Mouse (Mus musculus) MEL (cell line): ENCODE measurements around the gene Col18a1. TPM values are rescaled to one million over a fixed set of nuclear protein-coding genes. Genes with fewer than 3 reads are reported as not detected.

Experiments used
- DNase-seq: peaks from one replicate; pipeline ENCODE4 v3.0.0; 2011; ENCODE audit warnings: low read depth, low spot score
- H3K27ac ChIP-seq: 2 replicates; pipeline ENCODE4 v1.5.1; 2012; ENCODE audit warnings: low read depth, mild to moderate bottlenecking, control low read depth, low read length, moderate library complexity; ENCODE audit not compliant: control insufficient read depth
- H3K27me3 ChIP-seq, 2 experiments: fragments of 150-350 bp in 1 of 2; sonication (generic) in 1 of 2; 2 replicates each; pipeline ENCODE4 v1.6.1; 2012; ENCODE audit warnings: low read length in 2 of 2, mild to moderate bottlenecking in 2 of 2, improper control_type of control experiment in 1 of 2, moderate library complexity in 1 of 2; ENCODE audit not compliant: insufficient read depth in 2 of 2, control insufficient read depth in 1 of 2
- H3K36me3 ChIP-seq, 2 experiments: 2 replicates each; pipeline ENCODE4 v1.6.1; 2012 to 2014; ENCODE audit warnings: low read length in 2 of 2, improper control_type of control experiment in 1 of 2, inconsistent platforms in 1 of 2, mild to moderate bottlenecking in 1 of 2; ENCODE audit not compliant: insufficient read depth in 2 of 2, control insufficient read depth in 1 of 2
- H3K4me1 ChIP-seq, 2 experiments: fragments of 150-350 bp in 1 of 2; sonication (generic) in 1 of 2; 2 replicates each; pipeline ENCODE4 v1.6.1; 2012; ENCODE audit warnings: low read length in 2 of 2, improper control_type of control experiment in 1 of 2, mild to moderate bottlenecking in 1 of 2; ENCODE audit not compliant: insufficient read depth in 2 of 2, control insufficient read depth in 1 of 2
- H3K4me3 ChIP-seq, 2 experiments: fragments of 150-350 bp in 1 of 2; sonication (generic) in 1 of 2; 2 replicates each; pipeline ENCODE4 v1.5.1; 2012; ENCODE audit warnings: low read depth in 2 of 2, low read length in 2 of 2, mild to moderate bottlenecking in 2 of 2, moderate library complexity in 2 of 2, control low read depth in 1 of 2, improper control_type of control experiment in 1 of 2; ENCODE audit not compliant: control insufficient read depth in 1 of 2, insufficient read depth in 1 of 2
- H3K79me2 ChIP-seq: 2 replicates; pipeline ENCODE4 v1.6.1; 2012; ENCODE audit warnings: mild to moderate bottlenecking, low read length, moderate library complexity; ENCODE audit not compliant: control insufficient read depth, poor library complexity, insufficient read depth
- H3K9ac ChIP-seq: 2 replicates; pipeline ENCODE4 v1.6.1; 2012; ENCODE audit warnings: low read depth, mild to moderate bottlenecking, control low read depth, low read length, moderate library complexity; ENCODE audit not compliant: control insufficient read depth, poor library complexity, severe bottlenecking
- H3K9me3 ChIP-seq: fragments of 150-350 bp; sonication (generic); replicated peaks from 2 replicates; pipeline ENCODE4 v1.6.1; 2012; ENCODE audit warnings: mild to moderate bottlenecking, low read length, improper control_type of control experiment, moderate library complexity; ENCODE audit not compliant: insufficient read depth
- BHLHE40 ChIP-seq: IDR thresholded peaks from 2 replicates; pipeline ENCODE4 v1.6.1; 2012; ENCODE audit warnings: low read depth, mild to moderate bottlenecking, inconsistent platforms, low read length, improper control_type of control experiment, borderline replicate concordance
- CHD1 ChIP-seq: IDR thresholded peaks from 2 replicates; pipeline ENCODE4 v1.6.1; 2012; ENCODE audit warnings: low read depth, mild to moderate bottlenecking, inconsistent platforms, low read length, improper control_type of control experiment
- CTCF ChIP-seq, 3 experiments: IDR thresholded peaks in 2 of 3; conservative IDR thresholded peaks in 1 of 3; 2 replicates each; pipeline ENCODE4 v1.5.1; 2011 to 2012; ENCODE audit warnings: low read length in 3 of 3, low read depth in 2 of 3, mild to moderate bottlenecking in 2 of 3, improper control_type of control experiment in 1 of 3, inconsistent platforms in 1 of 3, mixed read lengths in 1 of 3, moderate library complexity in 1 of 3; ENCODE audit not compliant: control insufficient read depth in 1 of 3, insufficient read depth in 1 of 3, poor library complexity in 1 of 3, severe bottlenecking in 1 of 3
- E2F4 ChIP-seq: IDR thresholded peaks from 2 replicates; pipeline ENCODE4 v1.6.1; 2011; ENCODE audit warnings: low read depth, low read length, improper control_type of control experiment, borderline replicate concordance
- EP300 ChIP-seq, 2 experiments: IDR thresholded peaks; 2 replicates each; pipeline ENCODE4 v1.6.1; 2011; ENCODE audit warnings: improper control_type of control experiment in 2 of 2, low read length in 2 of 2, low read depth in 1 of 2, mild to moderate bottlenecking in 1 of 2
- GABPA ChIP-seq: IDR thresholded peaks from 2 replicates; pipeline ENCODE4 v1.6.1; 2012; ENCODE audit warnings: low read depth, mild to moderate bottlenecking, inconsistent platforms, low read length, improper control_type of control experiment, moderate library complexity
- GATA1 ChIP-seq: IDR thresholded peaks from 2 replicates; pipeline ENCODE4 v1.6.1; 2011; ENCODE audit warnings: low read depth, low read length, improper control_type of control experiment
- MAX ChIP-seq: IDR thresholded peaks from 2 replicates; pipeline ENCODE4 v1.6.1; 2011; ENCODE audit warnings: low read length, improper control_type of control experiment
- MEF2A ChIP-seq: IDR thresholded peaks from 2 replicates; pipeline ENCODE4 v1.6.1; 2014; ENCODE audit warnings: low read depth, mild to moderate bottlenecking, inconsistent platforms, low read length, improper control_type of control experiment; ENCODE audit not compliant: poor library complexity, insufficient replicate concordance, severe bottlenecking; ENCODE audit errors: extremely low read depth
- NELFE ChIP-seq: IDR thresholded peaks from 2 replicates; pipeline ENCODE4 v1.6.1; 2011; ENCODE audit warnings: low read depth, low read length, improper control_type of control experiment
- POLR2AphosphoS2 ChIP-seq: IDR thresholded peaks from 2 replicates; pipeline ENCODE4 v1.6.1; 2011; ENCODE audit warnings: low read length, improper control_type of control experiment
- RAD21 ChIP-seq: IDR thresholded peaks from 2 replicates; pipeline ENCODE4 v1.6.1; 2011; ENCODE audit warnings: mild to moderate bottlenecking, low read depth, low read length, improper control_type of control experiment
- SMC3 ChIP-seq: IDR thresholded peaks from 2 replicates; pipeline ENCODE4 v1.6.1; 2011; ENCODE audit warnings: low read depth, low read length, improper control_type of control experiment
- TBP ChIP-seq: IDR thresholded peaks from 2 replicates; pipeline ENCODE4 v1.8.0; 2011; ENCODE audit warnings: low read depth, low read length, improper control_type of control experiment
- TCF12 ChIP-seq: IDR thresholded peaks from 2 replicates; pipeline ENCODE4 v1.6.1; 2014; ENCODE audit warnings: low read depth, mild to moderate bottlenecking, inconsistent platforms, low read length, improper control_type of control experiment, moderate library complexity
- ZC3H11A ChIP-seq: IDR thresholded peaks from 2 replicates; pipeline ENCODE4 v1.6.1; 2012; ENCODE audit warnings: low read depth, mild to moderate bottlenecking, inconsistent platforms, low read length, improper control_type of control experiment
- ZKSCAN1 ChIP-seq: IDR thresholded peaks from 2 replicates; pipeline ENCODE4 v1.6.1; 2012; ENCODE audit warnings: low read depth, mild to moderate bottlenecking, inconsistent platforms, low read length, improper control_type of control experiment, moderate library complexity
- ZMIZ1 ChIP-seq: IDR thresholded peaks from 2 replicates; pipeline ENCODE4 v1.6.1; 2012; ENCODE audit warnings: low read depth, mild to moderate bottlenecking, inconsistent platforms, low read length, improper control_type of control experiment, moderate library complexity
- polyA plus RNA-seq, 2 experiments: library from polyadenylated mRNA; stranded (reverse) in 1 of 2; unstranded in 1 of 2; fragments of >175 nt in 1 of 2; fragments of >200 nt in 1 of 2; gene quantifications; 2 replicates each; pipeline versions ENCODE4 v1.2.1 to v1.2.4; 2012; ENCODE audit warnings: low replicate concordance in 2 of 2, low read depth in 1 of 2; ENCODE audit not compliant: insufficient read length in 2 of 2, insufficient read depth in 1 of 2, missing spikeins in 1 of 2
- total RNA-seq: library from RNA; depleted of rRNA; stranded (reverse); fragments of 300-350 nt; gene quantifications from 2 replicates; pipeline ENCODE4 v1.2.3, GENCODE M21; 2012

Col18a1 gene
- total and polyA plus RNA-seq, 3 experiments: 0.46 to 1.3 TPM; not detected in 1

- no peak for TF ChIP-seq SMC3
- no peak for TF ChIP-seq BHLHE40
- no peak for TF ChIP-seq CHD1
- TF ChIP-seq TBP: no peak
- TF ChIP-seq GABPA: no peak
- TF ChIP-seq GATA1: no peak
- TF ChIP-seq ZMIZ1: no peak
- TF ChIP-seq NELFE: no peak
- no peak for TF ChIP-seq POLR2AphosphoS2
- no peak for TF ChIP-seq MAX
- TF ChIP-seq E2F4: no peak
- TF ChIP-seq ZC3H11A: no peak
- no peak for TF ChIP-seq ZKSCAN1
- H3K36me3 ChIP-seq: peaks cover 0 to 2% of the 10 kb centered on the region in 2 experiments; a peak in 1 of 4 replicates
- no peak overlapping the region for H3K27ac ChIP-seq
- no peak for DNase-seq
- no peak overlapping the region for H3K4me3 ChIP-seq
- no peaks in the 10 kb centered on the region for H3K9me3 ChIP-seq
- peaks cover 0 to 7% of the 10 kb centered on the region in 2 experiments; a peak in 2 of 4 replicates for H3K27me3 ChIP-seq
- no peaks in the 10 kb centered on the region for H3K79me2 ChIP-seq
- peaks cover 0 to 4% of the 10 kb centered on the region in 2 experiments; a peak in 1 of 4 replicates for H3K4me1 ChIP-seq
- no peak overlapping the region for H3K9ac ChIP-seq
Observed at GRCm38 (mm10) chr10:77093817-77094216, 72.5 kb downstream of the Col18a1 start.

GRCm38 (mm10) chr10:77091538-77092097 is 74.7 kb downstream of the Col18a1 start:
- H3K4me1 ChIP-seq: peaks cover 0 to 4% of the 10 kb centered on the region in 2 experiments; a peak in 1 of 4 replicates

More at GRCm38 (mm10) chr10:77091538-77092097, 74.7 kb downstream of the Col18a1 start:
- DNase-seq: no peak
- peaks cover 0 to 6% of the 10 kb centered on the region in 2 experiments; a peak in 2 of 4 replicates for H3K27me3 ChIP-seq
- H3K9ac ChIP-seq: no peak overlapping the region
- TF ChIP-seq TCF12 (no peak), CTCF (IDR thresholded peaks at IDR 0.05 in 2 of 3, conservative IDR thresholded peaks at IDR 0.05 in 1 of 3; ENCODE audit: control insufficient read depth in 1 of 3, insufficient read depth in 1 of 3, low read depth in 2 of 3, low read length in 3 of 3, poor library complexity in 1 of 3, severe bottlenecking in 1 of 3) (no peak), POLR2AphosphoS2 (no peak), MEF2A (no peak), RAD21 (no peak), EP300 (IDR thresholded peaks at IDR 0.05; ENCODE audit: low read depth in 1 of 2, low read length in 2 of 2) (no peak), NELFE (no peak), ZMIZ1 (no peak), ZC3H11A (no peak)
- no peak overlapping the region for H3K4me3 ChIP-seq
- H3K36me3 ChIP-seq: peaks cover 0 to 2% of the 10 kb centered on the region in 2 experiments; a peak in 1 of 4 replicates
- no peaks in the 10 kb centered on the region for H3K79me2 ChIP-seq
- H3K27ac ChIP-seq: no peak overlapping the region
- no peaks in the 10 kb centered on the region for H3K9me3 ChIP-seq
